In genomic region chr3:97901586-97901985, GRCm38 (mm10) we compare ENCODE assay signal across 8 mouse cellular contexts. TPM values are rescaled to one million over a fixed set of nuclear protein-coding genes. Genes with fewer than 3 reads are reported as not detected.
A peak's percentile ranks its signal among the peaks of the same experiment; 100 is the strongest.
DNase-seq lines count a peak whose midpoint lies in the region; ATAC-seq and TF ChIP-seq lines count a peak whose summit lies in the region.

No protein-coding gene starts in this region.

- H3K36me3 ChIP-seq in lung, embryonic 14.5 days (ENCODE audit: insufficient read depth), result 0 out of 2 replicates have a peak, but pooled peaks cover 3% of the 10 kb centered on the region
- no peaks in the 10 kb centered on the region; the same call in 1 of the 2 replicates for H3K36me3 ChIP-seq in embryonic facial prominence, embryonic 15.5 days
- no peaks in the 10 kb centered on the region for H3K36me3 ChIP-seq in limb, embryonic 13.5 days
- H3K36me3 ChIP-seq in splenic B cell, adult 2 months (ENCODE audit: control insufficient read depth, insufficient read depth, low read length, poor library complexity, severe bottlenecking), result 0 out of 2 replicates have a peak, but pooled peaks cover under 1% of the 10 kb centered on the region

- peak overlapping the region; percentile 63; the same call in 1 of the 2 replicates for H3K27ac ChIP-seq in lung, embryonic 14.5 days (ENCODE audit: low read depth)
- H3K27ac ChIP-seq in embryonic facial prominence, embryonic 15.5 days (replicated peaks), result no peak overlapping the region
- no peak overlapping the region for H3K27ac ChIP-seq in limb, embryonic 13.5 days

- H3K9ac ChIP-seq in lung, embryonic 14.5 days, result peak overlapping the region; percentile 95
- H3K9ac ChIP-seq in embryonic facial prominence, embryonic 15.5 days, result peak overlapping the region; percentile 94
- peak overlapping the region; percentile 96 for H3K9ac ChIP-seq in limb, embryonic 13.5 days

- H3K9me3 ChIP-seq in lung, embryonic 14.5 days (ENCODE audit: low read depth, low read length), result no peaks in the 10 kb centered on the region
- no peaks in the 10 kb centered on the region for H3K9me3 ChIP-seq in embryonic facial prominence, embryonic 15.5 days (replicated peaks)
- no peaks in the 10 kb centered on the region for H3K9me3 ChIP-seq in limb, embryonic 13.5 days

- peaks cover 7% of the 10 kb centered on the region for H3K4me1 ChIP-seq in lung, embryonic 14.5 days (ENCODE audit: insufficient read depth)
- peaks cover 11% of the 10 kb centered on the region for H3K4me1 ChIP-seq in embryonic facial prominence, embryonic 15.5 days
- peaks cover 18% of the 10 kb centered on the region for H3K4me1 ChIP-seq in limb, embryonic 13.5 days

- peak overlapping the region; percentile 83 for H3K4me2 ChIP-seq in lung, embryonic 14.5 days
- H3K4me2 ChIP-seq in embryonic facial prominence, embryonic 15.5 days (replicated peaks), result peak overlapping the region; percentile 68
- H3K4me2 ChIP-seq in limb, embryonic 13.5 days (replicated peaks), result peak overlapping the region; percentile 93

- no peak for TF ChIP-seq CTCF in lung, embryonic 14.5 days (IDR thresholded peaks at IDR 0.05; ENCODE audit: low read depth)

- 13% methylated on average over 5 of the region's 5 CpGs for WGBS in lung, embryonic 14.5 days
- 14% methylated on average over 5 of the region's 5 CpGs for WGBS in embryonic facial prominence, embryonic 15.5 days
- WGBS in limb, embryonic 13.5 days, result 22% methylated on average over 5 of the region's 5 CpGs

- H3K4me3 ChIP-seq in lung, embryonic 14.5 days (ENCODE audit: low read depth, low read length), result peak overlapping the region; percentile 97
- H3K4me3 ChIP-seq in embryonic facial prominence, embryonic 15.5 days (replicated peaks), result peak overlapping the region; percentile 79
- H3K4me3 ChIP-seq in limb, embryonic 13.5 days, result peak overlapping the region; percentile 99

- no peaks in the 10 kb centered on the region for H3K27me3 ChIP-seq in lung, embryonic 14.5 days (ENCODE audit: insufficient read depth, low read length)
- no peaks in the 10 kb centered on the region for H3K27me3 ChIP-seq in embryonic facial prominence, embryonic 15.5 days
- no peaks in the 10 kb centered on the region for H3K27me3 ChIP-seq in limb, embryonic 13.5 days
- H3K27me3 ChIP-seq in splenic B cell, adult 2 months (ENCODE audit: control insufficient read depth, insufficient read depth, low read length, poor library complexity, severe bottlenecking), result no peaks in the 10 kb centered on the region

- DNase-seq in lung, embryonic 14.5 days, result no peak
- no peak for DNase-seq in lung, postnatal 25 days (ENCODE audit: low spot score)
- DNase-seq in splenic B cell, adult 2 months (ENCODE audit: low read depth, low spot score), result peak; percentile 4
- no peak for DNase-seq in ovary, postnatal 14 days (ENCODE audit: low spot score)
- no peak for DNase-seq in frontal cortex, postnatal 36 days (ENCODE audit: low spot score in 2 of 2)
- DNase-seq in thymus, adult 18-20 months, result no peak

- no peak for ATAC-seq in lung, embryonic 14.5 days (ENCODE audit: insufficient read depth)
- ATAC-seq in embryonic facial prominence, embryonic 15.5 days (ENCODE audit: insufficient number of reproducible peaks, low FRiP score, low TSS enrichment, low read depth), result no peak
- no peak for ATAC-seq in limb, embryonic 13.5 days (ENCODE audit: low FRiP score, low read depth)

RNA-seq across cellular contexts. Expression of gene Sec22b, which starts 0.6 kb away (rescaled TPM):
- polyA plus RNA-seq in lung, embryonic 14.5 days (2014; fragmentation: Nextera tagmentation; extraction: Ambion mirVana), result 158 and 160 TPM in 2 replicates
- 163 and 173 TPM in 2 replicates for polyA plus RNA-seq in embryonic facial prominence, embryonic 15.5 days (2015; fragmentation: Nextera tagmentation; extraction: Ambion mirVana)
- 157 and 165 TPM in 2 replicates for polyA plus RNA-seq in limb, embryonic 13.5 days (2015; fragmentation: Nextera tagmentation; extraction: Ambion mirVana)

RNA-seq across cellular contexts. Expression of gene Pde4dip, which starts 13.1 kb away (rescaled TPM):
- 20.1 and 22.1 TPM in 2 replicates for polyA plus RNA-seq in lung, embryonic 14.5 days (2014; fragmentation: Nextera tagmentation; extraction: Ambion mirVana)
- 29.6 and 32.9 TPM in 2 replicates for polyA plus RNA-seq in embryonic facial prominence, embryonic 15.5 days (2015; fragmentation: Nextera tagmentation; extraction: Ambion mirVana)
- 31.8 and 36.6 TPM in 2 replicates for polyA plus RNA-seq in limb, embryonic 13.5 days (2015; fragmentation: Nextera tagmentation; extraction: Ambion mirVana)
